Mouse (Mus musculus) liver, embryonic 14.5 days (tissue): Measurements from ENCODE around the gene Oxsm.

Experiments
- CTCF ChIP-seq: IDR thresholded peaks from 2 replicates; pipeline ENCODE4 v1.5.1; 2016; ENCODE audit warnings: antibody characterized with exemption, low read depth, control low read depth
- EP300 ChIP-seq: IDR thresholded peaks from 2 replicates; pipeline ENCODE4 v1.6.1; 2016; ENCODE audit warnings: antibody characterized with exemption, low read depth

GRCm38 (mm10) chr14:16246340-16246912, 3.2 kb downstream of the Oxsm start:
- TF ChIP-seq CTCF (no peak), EP300 (no peak)
